Mouse (Mus musculus) neural tube, embryonic 15.5 days (tissue): ENCODE results near the gene Prdm2. TPM values are rescaled to one million over a fixed set of nuclear protein-coding genes. Genes with fewer than 3 reads are reported as not detected.

ENCODE experiments used
- ATAC-seq: fragments of 200-750 bp; cut with Nextera tagmentation; 2 replicates; pipeline ENCODE4 v1.8.0; 2017; ENCODE audit warnings: mild to moderate bottlenecking, moderate TSS enrichment, moderate library complexity; ENCODE audit not compliant: low FRiP score
- H3K27ac ChIP-seq: fragments of 300-500 bp; sonication (generic); replicated peaks from 2 replicates; pipeline ENCODE4 v1.5.1; 2015; ENCODE audit warnings: mild to moderate bottlenecking, inconsistent platforms
- H3K27me3 ChIP-seq: fragments of 300-500 bp; sonication (generic); replicated peaks from 2 replicates; pipeline ENCODE4 v1.6.1; 2015; ENCODE audit warnings: inconsistent platforms
- H3K36me3 ChIP-seq: fragments of 300-500 bp; sonication (generic); 2 replicates; pipeline ENCODE4 v1.6.1; 2015; ENCODE audit warnings: inconsistent platforms
- H3K4me1 ChIP-seq: fragments of 300-500 bp; sonication (generic); 2 replicates; pipeline ENCODE4 v1.6.1; 2015; ENCODE audit warnings: inconsistent platforms
- H3K4me2 ChIP-seq: fragments of 300-500 bp; sonication (generic); 2 replicates; pipeline ENCODE4 v1.6.1; 2015; ENCODE audit warnings: inconsistent platforms, mild to moderate bottlenecking, moderate library complexity
- H3K4me3 ChIP-seq: fragments of 300-500 bp; sonication (generic); replicated peaks from 2 replicates; pipeline ENCODE4 v1.5.1; 2015; ENCODE audit warnings: mild to moderate bottlenecking, inconsistent platforms
- H3K9ac ChIP-seq: fragments of 300-500 bp; sonication (generic); replicated peaks from 2 replicates; pipeline ENCODE4 v1.6.1; 2015; ENCODE audit warnings: mild to moderate bottlenecking, inconsistent platforms
- H3K9me3 ChIP-seq: fragments of 300-500 bp; sonication (generic); replicated peaks from 2 replicates; pipeline ENCODE4 v1.6.1; 2016; ENCODE audit warnings: inconsistent platforms
- WGBS: fragments of 180-500 bp; shearing (Covaris S2); methylation state at CpG from one replicate; pipeline ENCODE4 v1.1.7; 2015; ENCODE audit warnings: mixed read lengths; 5-methylcytosine and 5-hydroxymethylcytosine counted together
- polyA plus RNA-seq: library from polyadenylated mRNA; unstranded; fragments of >200 nt; fragmentation: Nextera tagmentation; extraction: Ambion mirVana; gene quantifications from 2 replicates; pipeline ENCODE4 v1.2.1, GENCODE M21; 2015

The Prdm2 gene
- polyA plus RNA-seq, 1 experiment from 2014 or later, result 13.2 TPM

DNA sequence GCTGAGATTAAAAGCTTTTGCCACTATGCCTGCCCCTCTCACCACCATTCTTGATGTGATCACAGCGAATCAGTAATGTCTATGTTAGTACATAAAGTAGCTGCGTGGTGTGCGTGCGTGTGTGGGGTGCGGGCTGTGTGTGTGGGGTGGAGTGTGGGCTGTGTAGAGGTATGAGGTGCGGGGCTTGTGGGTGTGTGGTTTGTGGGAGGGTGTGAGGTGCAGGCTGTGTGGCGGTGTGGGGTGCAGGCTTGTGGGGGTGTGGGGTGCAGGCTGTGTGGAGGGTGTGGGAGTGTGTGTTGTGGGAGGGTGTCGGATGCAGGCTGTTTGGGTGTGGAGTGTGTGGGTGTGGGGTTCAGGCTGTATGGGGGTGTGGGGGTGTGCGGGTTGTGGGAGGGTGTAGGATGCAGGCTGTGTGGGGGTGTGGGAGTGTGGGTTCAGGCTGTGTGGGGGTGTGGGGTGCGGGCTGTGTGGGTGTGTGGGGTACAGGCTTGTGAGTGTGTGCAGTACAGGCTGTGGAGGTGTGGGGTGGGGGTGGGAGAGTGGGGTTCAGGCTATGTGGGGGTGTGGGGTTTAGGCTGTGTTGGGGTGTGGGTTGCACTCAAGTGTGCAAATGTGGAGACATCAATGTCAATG is 19.1 kb upstream of the Prdm2 start:
- Histone ChIP-seq H3K27me3 (no peaks in the 10 kb centered on the region), H3K9ac (no peak overlapping the region), H3K27ac (no peak overlapping the region), H3K4me3 (no peak overlapping the region), H3K4me2 (no peak overlapping the region), H3K4me1 (no peaks in the 10 kb centered on the region), H3K36me3 (no peaks in the 10 kb centered on the region), H3K9me3 (no peaks in the 10 kb centered on the region; the same call in 1 of the 2 replicates)
- no peak; the same call in 1 of the 2 replicates for ATAC-seq
- WGBS, result 94% methylated on average over 10 of the region's 10 CpGs

GRCm38 (mm10) chr4:143231110-143231509 is 18.3 kb upstream of the Prdm2 start:
- no peaks in the 10 kb centered on the region for H3K27me3 ChIP-seq
- H3K27ac ChIP-seq, result no peak overlapping the region
- no peaks in the 10 kb centered on the region for H3K4me1 ChIP-seq
- no peak overlapping the region for H3K4me3 ChIP-seq
- H3K9me3 ChIP-seq, result no peaks in the 10 kb centered on the region; the same call in 1 of the 2 replicates
- no peak for ATAC-seq
- WGBS, result 82% methylated on average over 3 of the region's 3 CpGs
- no peaks in the 10 kb centered on the region for H3K36me3 ChIP-seq
- no peak overlapping the region for H3K4me2 ChIP-seq
- H3K9ac ChIP-seq, result no peak overlapping the region

DNA sequence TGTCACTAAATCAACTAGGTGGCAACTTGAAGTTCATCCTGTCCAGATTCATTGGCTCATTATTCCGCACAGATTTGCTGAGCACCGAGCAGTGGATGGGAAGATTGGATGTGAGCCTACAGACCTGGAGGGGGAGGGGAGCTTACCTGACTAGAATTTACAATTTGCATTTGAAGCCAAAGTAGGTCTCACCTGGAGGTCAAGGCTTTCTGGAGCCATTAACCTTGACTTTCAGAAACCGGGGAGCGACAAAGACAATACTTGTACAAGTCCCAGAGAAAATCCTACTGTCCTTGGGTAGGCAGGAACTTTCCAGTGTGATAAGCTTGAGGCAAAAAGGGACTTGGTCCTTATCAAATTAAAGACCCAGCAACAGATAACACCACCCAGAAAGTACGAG is 15.2 kb upstream of the Prdm2 start:
- Histone ChIP-seq H3K27ac (no peak overlapping the region), H3K36me3 (no peaks in the 10 kb centered on the region), H3K4me3 (no peak overlapping the region), H3K9ac (no peak overlapping the region), H3K4me1 (no peaks in the 10 kb centered on the region), H3K4me2 (no peak overlapping the region), H3K9me3 (no peaks in the 10 kb centered on the region), H3K27me3 (no peaks in the 10 kb centered on the region)
- WGBS, result 74% methylated on average over 5 of the region's 5 CpGs
- no peak for ATAC-seq

GRCm38 (mm10) chr4:143225886-143226285 is 13.1 kb upstream of the Prdm2 start:
- no peak for ATAC-seq
- no peak overlapping the region for H3K27ac ChIP-seq

DNA sequence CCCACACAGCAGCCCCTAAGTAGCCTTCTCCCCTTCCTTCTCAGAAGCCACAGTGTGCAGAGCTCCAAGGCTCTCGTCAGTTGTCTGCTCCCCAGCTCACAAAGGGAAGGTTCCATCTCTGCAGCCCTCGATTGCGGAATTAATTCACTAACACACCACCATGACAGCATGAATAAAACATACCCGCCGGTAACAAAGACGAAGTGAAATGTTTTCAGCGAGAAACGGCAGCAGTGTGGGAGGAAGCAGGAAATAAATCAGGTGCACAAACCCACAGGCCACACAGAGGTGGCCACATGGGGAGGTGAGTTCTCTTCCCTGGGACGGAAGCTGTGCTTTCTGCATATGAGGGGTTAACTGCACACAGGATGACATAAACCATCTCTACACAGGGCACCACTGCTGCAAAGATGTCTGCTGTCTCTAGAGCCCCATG is 6.5 kb upstream of the Prdm2 start:
- peaks cover 5% of the 10 kb centered on the region for H3K4me1 ChIP-seq
- H3K27ac ChIP-seq, result peak overlapping the region; percentile 60
- 6% methylated on average over 9 of the region's 9 CpGs for WGBS
- H3K9me3 ChIP-seq, result no peaks in the 10 kb centered on the region
- no peak overlapping the region; the same call in 1 of the 2 replicates for H3K9ac ChIP-seq
- 0 out of 2 replicates have a peak overlapping the region, but pooled peaks have one; percentile 10 for H3K4me3 ChIP-seq
- no peaks in the 10 kb centered on the region for H3K27me3 ChIP-seq
- H3K4me2 ChIP-seq, result peak overlapping the region; percentile 46
- ATAC-seq, result peak; percentile 85
- no peaks in the 10 kb centered on the region for H3K36me3 ChIP-seq

More at GRCm38 (mm10) chr4:143225886-143226285, 13.1 kb upstream of the Prdm2 start:
- Histone ChIP-seq H3K27me3 (no peaks in the 10 kb centered on the region), H3K4me3 (no peak overlapping the region), H3K4me1 (no peaks in the 10 kb centered on the region), H3K4me2 (no peak overlapping the region), H3K36me3 (no peaks in the 10 kb centered on the region), H3K9ac (no peak overlapping the region), H3K9me3 (no peaks in the 10 kb centered on the region)
- 64% methylated on average over 9 of the region's 9 CpGs for WGBS

GRCm38 (mm10) chr4:143218858-143219257 is 6.1 kb upstream of the Prdm2 start:
- Histone ChIP-seq H3K9ac (no peak overlapping the region), H3K4me3 (no peak overlapping the region), H3K36me3 (no peaks in the 10 kb centered on the region), H3K27me3 (no peaks in the 10 kb centered on the region), H3K4me2 (peak overlapping the region; percentile 46), H3K27ac (peak overlapping the region; percentile 60), H3K4me1 (peaks cover 5% of the 10 kb centered on the region), H3K9me3 (no peaks in the 10 kb centered on the region)
- WGBS, result 73% methylated on average over 2 of the region's 2 CpGs
- ATAC-seq, result no peak

GRCm38 (mm10) chr4:143217189-143217588 is 4.4 kb upstream of the Prdm2 start:
- Histone ChIP-seq H3K27ac (no peak overlapping the region), H3K4me1 (peaks cover 11% of the 10 kb centered on the region), H3K27me3 (no peaks in the 10 kb centered on the region), H3K4me3 (no peak overlapping the region), H3K9me3 (no peaks in the 10 kb centered on the region), H3K36me3 (no peaks in the 10 kb centered on the region), H3K4me2 (no peak overlapping the region), H3K9ac (no peak overlapping the region)
- WGBS, result 88% methylated on average over 7 of the region's 7 CpGs
- no peak for ATAC-seq

DNA sequence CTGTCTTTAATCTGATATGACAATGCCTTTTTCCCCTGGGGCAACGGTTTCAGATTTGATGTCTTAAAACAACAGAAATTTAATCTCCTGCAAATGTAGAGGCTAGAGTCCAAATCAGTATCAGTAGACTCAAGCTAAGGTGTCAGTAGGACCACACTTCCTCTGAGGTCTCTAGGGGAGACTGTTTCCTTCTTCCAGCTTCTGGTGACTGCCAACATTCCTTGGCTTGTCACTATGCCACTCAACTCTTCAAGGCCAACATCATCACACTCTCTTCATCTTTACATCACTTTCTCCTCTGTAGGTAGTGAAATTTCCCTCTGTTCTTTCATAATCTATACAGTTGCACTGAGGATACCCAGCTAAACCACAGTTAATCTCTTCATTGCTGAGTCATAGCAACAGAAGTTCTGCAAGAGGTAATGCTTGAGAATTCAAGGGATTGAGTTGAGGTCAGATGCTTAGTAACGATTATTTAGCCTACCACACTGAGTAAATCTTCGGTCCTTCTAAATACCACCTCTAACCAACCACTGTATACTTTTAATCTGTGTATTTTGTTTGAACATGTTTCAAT is 1.5 kb upstream of the Prdm2 start:
- Histone ChIP-seq H3K4me3 (no peak overlapping the region), H3K4me2 (no peak overlapping the region), H3K4me1 (peaks cover 28% of the 10 kb centered on the region), H3K36me3 (no peaks in the 10 kb centered on the region), H3K9me3 (no peaks in the 10 kb centered on the region), H3K27me3 (no peaks in the 10 kb centered on the region), H3K27ac (no peak overlapping the region), H3K9ac (no peak overlapping the region)
- 95% methylated on average over 3 of the region's 3 CpGs for WGBS
- ATAC-seq, result no peak

DNA sequence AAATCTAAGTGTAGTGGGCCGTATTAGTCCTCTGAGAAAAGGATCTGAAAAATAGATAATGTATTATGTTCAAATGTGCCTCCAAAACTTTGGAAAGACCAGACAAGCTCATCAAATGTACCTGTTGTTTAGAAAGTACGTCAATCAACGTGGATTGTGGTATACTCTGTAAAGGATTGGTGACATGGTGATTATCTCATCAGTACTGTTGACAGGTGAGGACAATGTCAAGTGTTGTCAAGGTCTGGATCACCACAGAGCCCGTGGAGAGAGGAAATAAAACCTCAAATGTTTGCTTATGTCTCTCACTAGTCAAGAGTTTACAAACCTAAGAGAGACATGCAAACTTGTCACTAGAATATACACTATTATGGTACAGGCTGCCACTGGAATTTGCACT is 776 bp upstream of the Prdm2 start:
- no peak overlapping the region for H3K4me3 ChIP-seq
- no peak overlapping the region for H3K9ac ChIP-seq
- H3K27ac ChIP-seq, result no peak overlapping the region
- H3K9me3 ChIP-seq, result no peaks in the 10 kb centered on the region
- H3K27me3 ChIP-seq, result no peaks in the 10 kb centered on the region
- H3K4me2 ChIP-seq, result no peak overlapping the region
- 84% methylated on average over 4 of the region's 4 CpGs for WGBS
- ATAC-seq, result no peak
- peaks cover 26% of the 10 kb centered on the region for H3K4me1 ChIP-seq
- no peaks in the 10 kb centered on the region for H3K36me3 ChIP-seq

DNA sequence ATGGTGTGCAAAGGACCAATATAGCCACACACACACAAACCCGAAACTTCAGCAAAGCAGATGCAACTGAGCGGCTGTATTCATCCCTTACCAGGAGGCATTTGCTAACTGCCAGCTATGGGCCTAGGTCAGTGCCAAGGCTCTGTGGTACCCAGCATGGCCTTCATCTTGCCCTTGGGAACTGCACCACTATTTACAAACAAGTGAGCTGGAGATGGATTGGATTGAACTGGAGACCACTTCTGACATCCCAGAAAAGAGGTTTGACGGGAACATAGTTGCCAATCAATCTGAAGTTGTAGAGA is 332 bp upstream of the Prdm2 start:
- ATAC-seq, result 0 out of 2 replicates have a peak, but pooled peaks have one; percentile 11
- no peak overlapping the region for H3K9ac ChIP-seq

GRCm38 (mm10) chr4:143211584-143212340 is 1.0 kb downstream of the Prdm2 start:
- Histone ChIP-seq H3K9ac (peak overlapping the region; percentile 82), H3K4me2 (peak overlapping the region; percentile 81), H3K27ac (peak overlapping the region; percentile 94), H3K4me1 (peaks cover 26% of the 10 kb centered on the region), H3K27me3 (no peaks in the 10 kb centered on the region), H3K4me3 (peak overlapping the region; percentile 78), H3K36me3 (no peaks in the 10 kb centered on the region), H3K9me3 (no peaks in the 10 kb centered on the region)
- WGBS, result 5% methylated on average over 43 of the region's 43 CpGs
- ATAC-seq, result peak; percentile 76

More for the DNA sequence above, 332 bp upstream of the Prdm2 start:
- Histone ChIP-seq H3K4me3 (peak overlapping the region; percentile 78; the same call in 1 of the 2 replicates), H3K27me3 (no peaks in the 10 kb centered on the region), H3K27ac (peak overlapping the region; percentile 94), H3K4me1 (peaks cover 26% of the 10 kb centered on the region), H3K9me3 (no peaks in the 10 kb centered on the region), H3K4me2 (peak overlapping the region; percentile 81), H3K36me3 (no peaks in the 10 kb centered on the region)
- 95% methylated on average over 3 of the region's 3 CpGs for WGBS

- H3K27ac ChIP-seq, result no peak overlapping the region
- no peak for ATAC-seq
Measured at GRCm38 (mm10) chr4:143209997-143210396, 2.8 kb downstream of the Prdm2 start.

More at GRCm38 (mm10) chr4:143209997-143210396, 2.8 kb downstream of the Prdm2 start:
- peak overlapping the region; percentile 5 for H3K4me2 ChIP-seq
- H3K9ac ChIP-seq, result no peak overlapping the region
- H3K4me3 ChIP-seq, result no peak overlapping the region
- H3K9me3 ChIP-seq, result no peaks in the 10 kb centered on the region
- H3K27me3 ChIP-seq, result no peaks in the 10 kb centered on the region
- 59% methylated on average over 2 of the region's 2 CpGs for WGBS
- H3K4me1 ChIP-seq, result peaks cover 26% of the 10 kb centered on the region
- H3K36me3 ChIP-seq, result no peaks in the 10 kb centered on the region
